Mouse (Mus musculus): ENCODE measurements around the gene Hsd17b14. TPM values are rescaled to one million over a fixed set of nuclear protein-coding genes. Genes with fewer than 3 reads are reported as not detected.

Gene Hsd17b14
- polyA plus RNA-seq, 1 experiment from 2014 or later = 0.14 TPM

DNA sequence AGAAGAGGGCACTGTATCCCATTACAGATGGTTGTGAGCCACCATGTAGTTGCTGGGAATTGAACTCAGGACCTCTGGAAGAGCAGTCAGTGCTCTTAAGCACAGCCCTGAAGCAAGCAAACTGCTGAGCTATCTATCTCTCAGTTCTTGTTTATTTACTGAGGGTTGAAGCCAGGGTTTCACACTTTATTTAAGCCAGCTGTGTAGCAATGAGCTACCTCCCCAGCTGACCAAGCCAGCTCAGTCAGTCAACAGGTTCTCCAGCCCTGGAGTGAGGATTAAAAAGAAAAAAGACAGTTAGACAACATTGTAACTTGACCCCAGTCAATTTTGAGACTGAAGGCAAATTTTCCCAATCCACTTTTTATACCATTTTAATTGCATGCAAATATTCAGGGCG is 19.0 kb upstream of the Hsd17b14 start:
- no peaks in the 10 kb centered on the region for H3K27me3 ChIP-seq
- H3K9ac ChIP-seq = no peak overlapping the region
- no peaks in the 10 kb centered on the region for H3K9me3 ChIP-seq (replicated peaks)
- no peak overlapping the region for H3K27ac ChIP-seq
- peaks cover 9% of the 10 kb centered on the region for H3K4me1 ChIP-seq
- no peak overlapping the region for H3K4me2 ChIP-seq
- no peak overlapping the region for H3K4me3 ChIP-seq
- no peak for ATAC-seq
- no peaks in the 10 kb centered on the region for H3K36me3 ChIP-seq (ENCODE audit: poor library complexity, severe bottlenecking)
- WGBS = 89% methylated on average over 1 of the region's 1 CpGs

DNA sequence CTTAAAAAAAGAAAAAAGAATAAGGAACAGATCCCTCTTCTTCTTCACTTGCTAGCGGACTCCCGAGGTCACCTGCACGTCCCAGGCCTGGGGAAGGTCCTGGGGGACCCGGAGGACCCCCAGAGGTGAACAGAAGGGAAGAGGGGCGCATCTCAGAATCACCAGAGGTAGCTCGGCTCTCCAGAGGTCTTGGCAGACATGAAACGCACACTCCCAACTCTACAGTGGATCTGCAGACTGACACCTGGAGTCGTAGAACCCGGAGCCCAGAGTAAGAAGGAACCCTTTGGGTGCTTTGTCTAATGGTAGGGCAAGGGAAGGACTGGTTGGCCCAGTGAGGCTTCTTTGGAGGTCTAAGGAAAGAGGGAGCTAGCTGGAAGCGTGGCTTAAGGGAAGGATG is 17.1 kb upstream of the Hsd17b14 start:
- 78% methylated on average over 10 of the region's 10 CpGs for WGBS
- no peak for ATAC-seq

GRCm38 (mm10) chr7:45538163-45539041 is 16.3 kb upstream of the Hsd17b14 start:
- ATAC-seq = peak; percentile 90
- Histone ChIP-seq H3K4me1 (peaks cover 9% of the 10 kb centered on the region), H3K9me3 (replicated peaks) (no peaks in the 10 kb centered on the region)

More for the DNA sequence above, 17.1 kb upstream of the Hsd17b14 start:
- no peaks in the 10 kb centered on the region for H3K9me3 ChIP-seq (replicated peaks)
- peak overlapping the region; percentile 74 for H3K9ac ChIP-seq
- peaks cover 9% of the 10 kb centered on the region for H3K4me1 ChIP-seq
- H3K27me3 ChIP-seq = no peaks in the 10 kb centered on the region
- no peak overlapping the region for H3K27ac ChIP-seq
- H3K36me3 ChIP-seq (ENCODE audit: poor library complexity, severe bottlenecking) = no peaks in the 10 kb centered on the region
- peak overlapping the region; percentile 71 for H3K4me2 ChIP-seq
- peak overlapping the region; percentile 58 for H3K4me3 ChIP-seq

GRCm38 (mm10) chr7:45539095-45539494 is 15.6 kb upstream of the Hsd17b14 start:
- H3K9ac ChIP-seq = no peak overlapping the region
- no peaks in the 10 kb centered on the region for H3K27me3 ChIP-seq
- no peak; the same call in 1 of the 2 replicates for ATAC-seq
- no peaks in the 10 kb centered on the region for H3K9me3 ChIP-seq (replicated peaks)
- 82% methylated on average over 3 of the region's 3 CpGs for WGBS
- no peaks in the 10 kb centered on the region for H3K36me3 ChIP-seq (ENCODE audit: poor library complexity, severe bottlenecking)
- no peak overlapping the region for H3K4me3 ChIP-seq
- H3K27ac ChIP-seq = no peak overlapping the region
- H3K4me1 ChIP-seq = peaks cover 9% of the 10 kb centered on the region
- no peak overlapping the region for H3K4me2 ChIP-seq

More at GRCm38 (mm10) chr7:45538163-45539041, 16.3 kb upstream of the Hsd17b14 start:
- H3K4me3 ChIP-seq = peak overlapping the region; percentile 58
- no peak overlapping the region for H3K27ac ChIP-seq
- H3K4me2 ChIP-seq = peak overlapping the region; percentile 71
- no peaks in the 10 kb centered on the region for H3K36me3 ChIP-seq (ENCODE audit: poor library complexity, severe bottlenecking)
- peak overlapping the region; percentile 74 for H3K9ac ChIP-seq
- WGBS = 1% methylated on average over 29 of the region's 29 CpGs
- H3K27me3 ChIP-seq = no peaks in the 10 kb centered on the region

GRCm38 (mm10) chr7:45540213-45540612 is 14.5 kb upstream of the Hsd17b14 start:
- H3K9ac ChIP-seq = no peak overlapping the region
- H3K4me2 ChIP-seq = no peak overlapping the region
- WGBS = 78% methylated on average over 2 of the region's 2 CpGs
- H3K9me3 ChIP-seq (replicated peaks) = peaks cover 4% of the 10 kb centered on the region; the same call in 1 of the 2 replicates
- H3K27ac ChIP-seq = no peak overlapping the region
- ATAC-seq = no peak
- H3K4me3 ChIP-seq = no peak overlapping the region
- H3K27me3 ChIP-seq = no peaks in the 10 kb centered on the region
- peaks cover 9% of the 10 kb centered on the region for H3K4me1 ChIP-seq
- H3K36me3 ChIP-seq (ENCODE audit: poor library complexity, severe bottlenecking) = no peaks in the 10 kb centered on the region

DNA sequence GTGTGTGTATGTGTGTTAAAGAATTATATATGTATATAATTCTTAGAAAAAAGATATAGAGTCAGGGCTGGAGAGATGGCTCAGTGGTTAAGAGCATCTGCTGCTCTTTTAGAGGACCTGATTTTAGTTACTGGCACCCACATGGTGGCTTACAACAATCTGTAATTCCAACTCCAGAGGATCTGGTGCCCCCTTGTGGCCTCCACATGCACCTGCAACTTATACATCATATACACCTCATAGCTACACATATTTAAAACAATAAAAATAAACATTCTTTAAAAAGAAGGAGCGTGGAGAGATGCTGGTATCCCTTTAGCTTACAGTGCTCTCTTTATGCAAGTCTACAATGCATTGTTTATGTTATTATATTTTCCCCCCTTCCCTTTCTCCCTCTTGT is 10.2 kb upstream of the Hsd17b14 start:
- ATAC-seq = no peak
- H3K9me3 ChIP-seq (replicated peaks) = peaks cover 4% of the 10 kb centered on the region; the same call in 1 of the 2 replicates
- WGBS = 93% methylated on average over 1 of the region's 1 CpGs

DNA sequence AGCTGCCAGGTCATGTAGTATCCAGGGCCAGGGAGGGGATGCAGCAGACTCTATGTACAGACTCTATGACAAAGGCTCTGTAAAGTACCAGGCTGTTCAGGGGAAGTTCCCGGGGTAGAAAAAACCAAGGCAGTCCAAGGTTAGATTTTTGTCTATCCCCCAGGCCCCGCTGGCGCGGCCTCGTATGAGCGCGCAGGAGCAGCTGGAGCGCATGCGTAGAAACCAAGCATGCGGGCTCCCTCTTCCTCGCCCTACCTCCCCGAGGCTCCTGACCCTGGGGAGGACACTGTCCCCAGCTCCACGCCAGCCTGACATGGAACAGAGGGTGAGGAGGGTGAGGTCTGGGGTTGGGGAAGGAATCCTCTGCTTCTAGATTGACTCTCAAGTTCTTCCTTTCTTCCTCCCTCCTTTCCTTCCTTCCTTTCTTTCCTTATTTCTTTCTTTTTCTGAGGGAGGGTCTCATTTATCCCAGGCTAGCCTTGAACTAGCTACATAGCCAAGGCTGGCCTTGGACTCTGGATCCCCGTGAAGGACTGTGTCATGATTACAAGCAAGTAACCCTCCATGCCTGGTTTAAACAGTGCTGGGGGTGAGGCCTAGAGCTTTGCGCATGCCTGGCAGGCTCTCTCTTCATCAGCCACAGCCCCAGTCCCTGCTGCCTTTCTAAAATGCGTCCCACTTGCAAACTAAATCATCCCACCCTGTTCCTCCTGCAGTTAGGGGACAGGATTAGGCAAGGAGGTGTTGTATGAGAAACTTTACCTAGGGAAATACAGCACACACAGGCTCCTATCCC is 4.9 kb upstream of the Hsd17b14 start:
- 87% methylated on average over 16 of the region's 16 CpGs for WGBS
- ATAC-seq = no peak
- H3K27ac ChIP-seq = no peak overlapping the region
- H3K4me3 ChIP-seq = no peak overlapping the region
- no peaks in the 10 kb centered on the region for H3K9me3 ChIP-seq (replicated peaks)
- no peaks in the 10 kb centered on the region for H3K4me1 ChIP-seq
- no peak overlapping the region for H3K4me2 ChIP-seq
- H3K9ac ChIP-seq = peak overlapping the region; percentile 26; the same call in 1 of the 2 replicates
- no peaks in the 10 kb centered on the region for H3K27me3 ChIP-seq
- no peaks in the 10 kb centered on the region for H3K36me3 ChIP-seq (ENCODE audit: poor library complexity, severe bottlenecking)

More for the DNA sequence above, 10.2 kb upstream of the Hsd17b14 start:
- no peaks in the 10 kb centered on the region for H3K27me3 ChIP-seq
- H3K4me1 ChIP-seq = no peaks in the 10 kb centered on the region
- no peak overlapping the region for H3K4me2 ChIP-seq
- H3K27ac ChIP-seq = no peak overlapping the region
- H3K36me3 ChIP-seq (ENCODE audit: poor library complexity, severe bottlenecking) = no peaks in the 10 kb centered on the region
- H3K9ac ChIP-seq = no peak overlapping the region
- no peak overlapping the region for H3K4me3 ChIP-seq

GRCm38 (mm10) chr7:45550821-45551511 is 3.7 kb upstream of the Hsd17b14 start:
- H3K4me1 ChIP-seq = no peaks in the 10 kb centered on the region
- no peak overlapping the region for H3K4me3 ChIP-seq
- H3K36me3 ChIP-seq (ENCODE audit: poor library complexity, severe bottlenecking) = no peaks in the 10 kb centered on the region
- H3K9ac ChIP-seq = no peak overlapping the region
- no peaks in the 10 kb centered on the region for H3K27me3 ChIP-seq
- WGBS = 83% methylated on average over 11 of the region's 11 CpGs
- no peak for ATAC-seq
- H3K9me3 ChIP-seq (replicated peaks) = no peaks in the 10 kb centered on the region
- no peak overlapping the region for H3K4me2 ChIP-seq
- H3K27ac ChIP-seq = no peak overlapping the region

- Histone ChIP-seq H3K4me3 (no peak overlapping the region), H3K9me3 (replicated peaks) (no peaks in the 10 kb centered on the region), H3K36me3 (ENCODE audit: poor library complexity, severe bottlenecking) (no peaks in the 10 kb centered on the region), H3K27me3 (no peaks in the 10 kb centered on the region), H3K27ac (no peak overlapping the region), H3K4me2 (no peak overlapping the region), H3K9ac (no peak overlapping the region), H3K4me1 (no peaks in the 10 kb centered on the region)
- WGBS = 80% methylated on average over 8 of the region's 8 CpGs
- ATAC-seq = no peak
These were observed 3.2 kb upstream of the Hsd17b14 start for GRCm38 (mm10) chr7:45551512-45551883.

DNA sequence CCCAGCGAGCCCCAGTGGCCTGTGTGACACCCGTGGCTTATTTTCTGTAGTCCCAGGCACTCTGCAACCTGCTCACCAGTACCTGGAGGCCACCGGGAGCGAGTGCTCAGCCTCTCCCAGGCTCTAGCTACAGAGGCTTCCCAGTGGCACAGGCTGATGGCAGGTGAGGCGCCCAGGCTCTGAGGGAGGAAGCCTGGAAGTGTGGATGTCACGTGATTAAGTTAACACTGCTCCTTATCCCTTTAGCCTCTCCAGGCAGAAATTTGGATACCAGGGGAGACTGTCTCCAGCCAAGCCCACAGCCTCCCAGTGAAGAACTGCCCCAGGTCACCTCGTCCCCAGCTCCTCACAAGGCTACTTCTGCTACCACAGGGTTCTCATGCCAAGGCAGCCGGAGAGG is 1.2 kb upstream of the Hsd17b14 start:
- no peak overlapping the region for H3K4me2 ChIP-seq
- H3K4me1 ChIP-seq = no peaks in the 10 kb centered on the region
- H3K36me3 ChIP-seq (ENCODE audit: poor library complexity, severe bottlenecking) = no peaks in the 10 kb centered on the region
- no peak overlapping the region for H3K27ac ChIP-seq
- WGBS = 70% methylated on average over 8 of the region's 8 CpGs
- ATAC-seq = no peak
- no peaks in the 10 kb centered on the region for H3K27me3 ChIP-seq
- H3K4me3 ChIP-seq = no peak overlapping the region
- no peaks in the 10 kb centered on the region for H3K9me3 ChIP-seq (replicated peaks)
- H3K9ac ChIP-seq = no peak overlapping the region

- Histone ChIP-seq H3K4me2 (no peak overlapping the region), H3K4me1 (no peaks in the 10 kb centered on the region), H3K9me3 (replicated peaks) (no peaks in the 10 kb centered on the region), H3K27me3 (no peaks in the 10 kb centered on the region), H3K9ac (no peak overlapping the region), H3K27ac (no peak overlapping the region), H3K4me3 (no peak overlapping the region), H3K36me3 (ENCODE audit: poor library complexity, severe bottlenecking) (no peaks in the 10 kb centered on the region)
- no peak for ATAC-seq
- 86% methylated on average over 2 of the region's 2 CpGs for WGBS
These were observed 703 bp upstream of the Hsd17b14 start for GRCm38 (mm10) chr7:45553990-45554389.

All from forebrain, embryonic 13.5 days (tissue).